Mouse (Mus musculus) thymus, postnatal 10 days (tissue): Measurements from ENCODE around the gene Cep78.

Source experiments
- DNase-seq, 2 experiments: peaks; one replicate each; pipeline ENCODE4 v3.0.0; 2021; ENCODE audit warnings: low spot score in 2 of 2

Cep78 gene

DNA sequence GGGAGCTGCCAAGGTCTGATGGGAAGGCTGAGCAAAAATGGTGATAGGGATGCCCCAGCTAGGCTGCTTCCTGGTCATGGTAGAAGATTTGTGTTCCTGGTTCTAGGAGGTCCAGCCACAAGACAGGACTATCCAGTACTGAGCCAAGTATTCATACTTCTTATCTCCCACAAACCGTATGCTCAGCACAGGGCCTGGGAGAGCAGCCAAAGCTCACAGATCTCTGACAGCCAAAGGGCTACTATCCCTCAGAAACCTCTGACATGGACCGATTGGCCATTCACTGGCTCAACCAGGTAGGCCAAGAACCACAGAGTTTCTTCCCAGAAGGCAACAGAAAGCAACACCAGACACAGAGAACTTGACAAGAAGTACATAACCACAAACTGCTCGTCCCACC, 73.8 kb downstream of the Cep78 start:
- DNase-seq, result no peak

DNA sequence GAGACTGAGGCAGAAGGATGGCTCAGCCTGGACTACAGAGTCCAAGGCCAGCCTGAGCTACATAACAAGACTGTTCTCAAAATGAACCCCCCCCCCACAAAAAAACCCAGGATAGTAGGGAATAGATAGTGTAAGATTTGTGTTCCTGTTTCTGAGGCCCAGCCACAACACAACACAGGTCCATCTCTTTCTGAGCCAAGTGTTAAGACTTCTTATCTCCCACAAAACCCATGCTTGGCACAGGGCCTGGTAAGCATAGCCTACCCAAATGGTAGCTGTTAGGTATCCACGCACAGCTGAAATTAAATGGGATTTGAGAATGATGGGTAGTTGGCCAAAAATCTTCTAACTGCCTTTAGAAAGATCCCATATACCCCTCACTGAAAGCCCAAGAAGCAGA, 74.3 kb downstream of the Cep78 start:
- no peak for DNase-seq

DNA sequence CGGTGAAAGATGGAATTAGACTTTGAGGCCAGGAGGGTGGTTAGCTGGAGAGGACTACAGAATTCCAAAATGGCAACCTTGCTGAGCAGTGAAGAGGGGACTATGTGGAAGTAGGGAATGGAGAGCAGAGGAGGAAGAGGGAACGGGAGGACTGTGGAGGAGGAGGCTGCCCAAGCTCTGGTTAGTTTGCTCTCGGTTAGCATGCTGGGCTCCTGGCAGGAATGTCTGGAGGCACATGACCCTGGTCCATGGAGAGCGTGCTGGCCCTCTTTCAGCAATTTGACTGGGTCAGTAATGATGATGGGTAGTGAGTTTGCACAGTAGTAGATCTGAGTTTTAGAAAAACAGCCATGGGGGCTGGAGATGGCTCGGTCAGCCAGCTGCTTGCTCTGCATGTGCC, 76.8 kb downstream of the Cep78 start:
- DNase-seq, result no peak
